Mouse (Mus musculus) bone marrow, adult 2 months (tissue): ENCODE results near the gene Arhgap25.

Experiments used
- CTCF ChIP-seq: fragments of 200-500 bp; IDR thresholded peaks from 2 replicates; pipeline ENCODE4 v1.5.1; 2011; ENCODE audit warnings: low read length, control low read depth; ENCODE audit not compliant: control insufficient read depth, insufficient read depth
- POLR2A ChIP-seq: fragments of 200-500 bp; IDR thresholded peaks from 2 replicates; pipeline ENCODE4 v1.6.1; 2011; ENCODE audit warnings: low read depth, mild to moderate bottlenecking, control low read depth, low read length, borderline replicate concordance; ENCODE audit not compliant: control insufficient read depth

- TF ChIP-seq POLR2A (no peak), CTCF (no peak)
These were observed 121.0 kb downstream of the Arhgap25 start for GRCm38 (mm10) chr6:87412011-87412410.
